Mouse (Mus musculus) hindbrain, embryonic 16.5 days (tissue): ENCODE results near the gene Rhox2e. TPM values are rescaled to one million over a fixed set of nuclear protein-coding genes. Genes with fewer than 3 reads are reported as not detected.
"Not testable (repeated sequence)": the region's sequence is repeated elsewhere in the genome, so short reads cannot be mapped to it uniquely, and the experiment has no call there.

Experiments used
- ATAC-seq: fragments of 200-750 bp; cut with Nextera tagmentation; 2 replicates; pipeline ENCODE4 v1.8.0; 2017; ENCODE audit warnings: moderate TSS enrichment, moderate library complexity
- H3K27ac ChIP-seq: fragments of 300-500 bp; sonication (generic); 2 replicates; pipeline ENCODE4 v1.5.1; 2014; ENCODE audit warnings: low read depth, mild to moderate bottlenecking, control low read depth, low read length, moderate library complexity
- H3K27me3 ChIP-seq: fragments of 300-500 bp; sonication (generic); replicated peaks from 2 replicates; pipeline ENCODE4 v1.6.1; 2014; ENCODE audit warnings: low read length; ENCODE audit not compliant: control insufficient read depth, insufficient read depth
- H3K36me3 ChIP-seq: fragments of 300-500 bp; sonication (generic); 2 replicates; pipeline ENCODE4 v1.6.1; 2014; ENCODE audit warnings: mild to moderate bottlenecking, low read length, moderate library complexity, mixed read lengths; ENCODE audit not compliant: control insufficient read depth, insufficient read depth
- H3K4me1 ChIP-seq: fragments of 300-500 bp; sonication (generic); 2 replicates; pipeline ENCODE4 v1.6.1; 2014; ENCODE audit warnings: low read depth, low read length; ENCODE audit not compliant: control insufficient read depth, insufficient read depth
- H3K4me2 ChIP-seq: fragments of 300-500 bp; sonication (generic); 2 replicates; pipeline ENCODE4 v1.6.1; 2014; ENCODE audit warnings: mild to moderate bottlenecking, low read length, control low read depth, moderate library complexity
- H3K4me3 ChIP-seq: fragments of 300-500 bp; sonication (generic); 2 replicates; pipeline ENCODE4 v1.5.1; 2014; ENCODE audit warnings: mild to moderate bottlenecking, low read length, control low read depth, moderate library complexity
- H3K9ac ChIP-seq: fragments of 300-500 bp; sonication (generic); 2 replicates; pipeline ENCODE4 v1.6.1; 2014; ENCODE audit warnings: low read depth, mild to moderate bottlenecking, control low read depth, low read length, moderate library complexity
- H3K9me3 ChIP-seq: fragments of 300-500 bp; sonication (generic); 2 replicates; pipeline ENCODE4 v1.6.1; 2014; ENCODE audit warnings: mild to moderate bottlenecking, low read length, moderate library complexity; ENCODE audit not compliant: control insufficient read depth
- WGBS: fragments of 180-500 bp; shearing (Covaris S2); extraction: QIAGEN DNeasy Blood & Tissue Kit; methylation state at CpG from one replicate; pipeline ENCODE4 v1.1.7; 2014; 5-methylcytosine and 5-hydroxymethylcytosine counted together
- polyA plus RNA-seq: library from polyadenylated mRNA; unstranded; fragments of >200 nt; fragmentation: Nextera tagmentation; extraction: Ambion mirVana; gene quantifications from 2 replicates; pipeline ENCODE4 v1.2.1, GENCODE M21; 2015

Rhox2e gene
- polyA plus RNA-seq, result not detected in 2 replicates

DNA sequence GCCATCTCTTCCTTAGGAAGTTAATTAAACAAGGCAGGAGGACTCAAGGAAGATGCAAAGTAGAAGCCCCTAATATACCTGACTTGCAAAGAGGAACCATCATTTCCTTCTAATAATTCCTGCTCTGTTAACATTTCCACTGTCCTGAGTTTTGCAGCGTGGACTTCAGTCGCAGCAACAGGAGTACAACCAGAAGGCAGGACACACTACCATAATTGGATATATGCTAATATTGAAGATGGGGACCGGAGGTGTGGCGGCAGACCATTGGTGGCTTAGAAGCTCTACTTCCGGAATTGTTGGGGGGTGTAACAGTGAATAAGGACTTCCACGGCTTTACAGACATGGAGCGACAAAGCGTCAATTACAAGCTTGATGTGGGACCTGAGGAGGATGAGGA lies at the start of gene Rhox2e:
Rhox2e (plus strand) TSS at position 301 of the 400 bp plus-strand sequence.
- not testable (repeated sequence) for H3K36me3 ChIP-seq, H3K9ac ChIP-seq, H3K27me3 ChIP-seq, H3K4me3 ChIP-seq, H3K4me1 ChIP-seq, H3K27ac ChIP-seq, H3K4me2 ChIP-seq, H3K9me3 ChIP-seq, ATAC-seq
- 100% methylated on average over 2 of the region's 8 CpGs for WGBS

DNA sequence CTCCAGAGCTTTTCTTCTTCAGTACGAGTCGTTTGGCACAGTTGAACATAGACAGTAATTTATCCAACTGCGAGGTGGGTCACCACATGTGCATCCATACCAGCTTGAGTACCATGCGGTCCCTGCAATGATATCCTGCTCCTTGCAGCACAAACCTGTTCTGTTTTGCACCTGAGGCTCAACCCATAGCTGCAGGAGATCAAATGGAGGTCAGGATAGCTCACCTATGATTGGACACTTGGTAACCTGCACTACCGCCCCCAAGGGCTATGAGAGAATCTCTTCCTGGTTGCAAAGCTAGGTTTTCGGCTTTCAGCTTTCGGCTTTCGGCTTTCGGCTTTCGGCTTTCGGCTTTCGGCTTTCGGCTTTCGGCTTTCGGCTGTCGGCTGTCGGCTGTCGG lies 16.2 kb upstream of the Rhox2e start, which contains the start of gene Rhox4d:
Rhox4d (plus strand) TSS at position 301 of the 400 bp plus-strand sequence.
- not testable (repeated sequence) for H3K36me3 ChIP-seq, H3K4me3 ChIP-seq, H3K9ac ChIP-seq, H3K27me3 ChIP-seq, H3K9me3 ChIP-seq, H3K4me2 ChIP-seq, H3K27ac ChIP-seq, ATAC-seq, H3K4me1 ChIP-seq
- 95% methylated on average over 15 of the region's 18 CpGs for WGBS

DNA sequence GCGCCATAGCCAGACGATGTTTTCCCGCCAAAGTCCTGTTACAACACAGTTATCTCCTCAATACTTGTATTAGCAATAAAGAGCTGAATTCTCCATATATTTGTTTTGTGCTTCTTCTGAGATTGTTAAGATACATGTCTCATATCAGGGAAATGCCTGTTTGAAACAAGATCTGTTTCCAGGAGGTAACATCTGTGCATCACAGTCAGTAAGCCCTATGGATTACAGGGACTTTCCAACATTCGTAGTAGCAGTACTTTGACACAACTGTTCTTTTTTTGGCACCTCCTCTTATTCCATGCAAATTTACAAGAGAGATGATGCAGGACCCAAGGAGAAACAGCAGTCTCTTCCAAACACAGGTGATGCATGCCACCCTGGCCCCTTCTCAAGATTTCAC lies 11.5 kb downstream of the Rhox2e start, which contains the start of gene Rhox3e:
Rhox3e (plus strand) TSS at position 301 of the 400 bp plus-strand sequence.
- not testable (repeated sequence) for H3K4me2 ChIP-seq, H3K4me3 ChIP-seq, H3K4me1 ChIP-seq, H3K9ac ChIP-seq, H3K27ac ChIP-seq, H3K27me3 ChIP-seq, H3K36me3 ChIP-seq, ATAC-seq, H3K9me3 ChIP-seq
- WGBS, result no CpG with 5 or more reads among the region's 4 CpGs

DNA sequence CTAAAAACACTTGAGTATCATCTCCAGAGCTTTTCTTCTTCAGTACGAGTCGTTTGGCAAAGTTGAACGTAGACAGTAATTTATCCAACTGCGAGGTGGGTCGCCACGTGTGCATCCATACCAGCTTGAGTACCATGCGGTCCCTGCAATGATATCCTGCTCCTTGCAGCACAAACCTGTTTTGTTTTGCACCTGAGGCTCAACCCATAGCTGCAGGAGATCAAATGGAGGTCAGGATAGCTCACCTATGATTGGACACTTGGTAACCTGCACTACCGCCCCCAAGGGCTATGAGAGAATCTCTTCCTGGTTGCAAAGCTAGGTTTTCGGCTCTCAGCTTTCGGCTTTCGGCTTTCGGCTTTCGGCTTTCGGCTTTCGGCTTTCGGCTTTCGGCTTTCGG lies 26.9 kb downstream of the Rhox2e start, which contains the start of gene Rhox4e:
Rhox4e (plus strand) TSS at position 301 of the 400 bp plus-strand sequence.
- not testable (repeated sequence) for H3K9ac ChIP-seq, H3K27ac ChIP-seq, H3K4me2 ChIP-seq, ATAC-seq, H3K27me3 ChIP-seq, H3K4me1 ChIP-seq, H3K36me3 ChIP-seq, H3K4me3 ChIP-seq, H3K9me3 ChIP-seq
- 97% methylated on average over 10 of the region's 18 CpGs for WGBS

DNA sequence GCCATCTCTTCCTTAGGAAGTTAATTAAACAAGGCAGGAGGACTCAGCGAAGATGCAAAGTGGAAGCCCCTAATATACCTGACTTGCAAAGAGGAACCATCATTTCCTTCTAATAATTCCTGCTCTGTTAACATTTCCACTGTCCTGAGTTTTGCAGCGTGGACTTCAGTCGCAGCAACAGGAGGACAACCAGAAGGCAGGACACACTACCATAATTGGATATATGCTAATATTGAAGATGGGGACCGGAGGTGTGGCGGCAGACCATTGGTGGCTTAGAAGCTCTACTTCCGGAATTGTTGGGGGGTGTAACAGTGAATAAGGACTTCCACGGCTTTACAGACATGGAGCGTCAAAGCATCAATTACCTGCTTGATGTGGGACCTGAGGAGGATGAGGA lies 40.9 kb downstream of the Rhox2e start, which contains the start of gene Rhox2f:
Rhox2f (plus strand) TSS at position 301 of the 400 bp plus-strand sequence.
- H3K4me1 ChIP-seq, H3K4me3 ChIP-seq, H3K9me3 ChIP-seq, ATAC-seq, H3K36me3 ChIP-seq, H3K9ac ChIP-seq, H3K27ac ChIP-seq, H3K4me2 ChIP-seq, H3K27me3 ChIP-seq: not testable (repeated sequence)
- WGBS, result 89% methylated on average over 6 of the region's 8 CpGs

DNA sequence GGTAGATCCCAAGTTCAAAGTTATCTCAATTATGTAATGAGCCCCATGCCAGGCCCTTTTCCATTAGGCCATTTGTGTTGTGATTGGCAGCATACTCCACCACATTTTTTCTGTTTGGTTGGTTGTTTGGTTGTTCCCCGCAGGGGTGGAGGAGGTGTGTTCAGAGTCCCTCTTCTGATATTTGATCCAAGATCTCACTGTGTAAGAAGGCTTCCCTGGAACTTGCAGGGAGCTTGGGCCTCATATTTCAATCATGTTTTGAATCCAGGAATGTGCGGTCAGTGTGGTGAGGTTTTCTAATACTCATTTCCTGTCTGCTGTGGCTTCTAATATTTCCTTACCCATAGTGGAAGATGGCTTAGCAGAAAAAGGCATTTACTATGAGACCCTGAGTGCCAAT lies 42.4 kb downstream of the Rhox2e start:
- not testable (repeated sequence) for H3K4me3 ChIP-seq, H3K9me3 ChIP-seq, H3K36me3 ChIP-seq, H3K4me2 ChIP-seq, H3K4me1 ChIP-seq, H3K27ac ChIP-seq, H3K27me3 ChIP-seq, H3K9ac ChIP-seq, ATAC-seq
- 80% methylated on average over 2 of the region's 2 CpGs for WGBS

DNA sequence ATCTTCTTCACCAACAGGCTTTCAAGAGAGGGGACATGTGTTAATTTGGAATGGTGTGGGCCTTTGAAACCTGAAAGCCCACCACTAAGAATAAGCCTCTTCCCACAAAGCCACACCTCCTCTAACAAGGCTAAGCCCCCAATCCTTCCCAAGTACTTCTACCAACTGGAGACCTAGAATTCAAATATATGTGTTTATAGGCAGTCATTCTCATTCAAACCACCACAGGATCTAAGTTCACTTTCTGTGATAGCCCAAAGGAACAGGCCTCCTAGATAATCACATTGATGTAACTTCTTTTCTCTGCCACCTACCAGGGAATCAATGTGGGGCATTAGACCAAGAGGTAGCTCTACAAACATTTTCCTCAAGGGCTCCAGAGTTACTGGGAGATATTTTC lies 50.4 kb downstream of the Rhox2e start, which contains the start of gene Rhox3f:
Rhox3f (plus strand) TSS at position 301 of the 400 bp plus-strand sequence.
- not testable (repeated sequence) for H3K36me3 ChIP-seq, H3K27me3 ChIP-seq, H3K4me1 ChIP-seq, H3K27ac ChIP-seq, H3K9me3 ChIP-seq, H3K4me3 ChIP-seq, ATAC-seq, H3K9ac ChIP-seq, H3K4me2 ChIP-seq

Other genes starting within 250 kb of the Rhox2e start
- gene Rhox3a2, start 150.4 kb upstream of the Rhox2e start, polyA plus RNA-seq, result not detected in 2 replicates
- gene Rhox4a2, start 139.6 kb upstream of the Rhox2e start, polyA plus RNA-seq, result not detected in 2 replicates
- gene Rhox2b, start 118.4 kb upstream of the Rhox2e start, polyA plus RNA-seq, result not detected in 2 replicates
- gene Rhox4b, start 98.0 kb upstream of the Rhox2e start, polyA plus RNA-seq, result not detected in 2 replicates
- not detected in 2 replicates for gene Rhox2c, start 76.8 kb upstream of the Rhox2e start, polyA plus RNA-seq
- not detected in 2 replicates for gene Rhox3c, start 71.9 kb upstream of the Rhox2e start, polyA plus RNA-seq
- gene Rhox4c, start 50.1 kb upstream of the Rhox2e start, polyA plus RNA-seq, result not detected in 2 replicates
- not detected in 2 replicates for gene Rhox2d, start 37.0 kb upstream of the Rhox2e start, polyA plus RNA-seq
- not detected in 2 replicates for gene Rhox4d, start 16.1 kb upstream of the Rhox2e start, polyA plus RNA-seq
- not detected in 2 replicates for gene Rhox3e, start 11.6 kb downstream of the Rhox2e start, polyA plus RNA-seq
- not detected in 2 replicates for gene Rhox4e, start 27.0 kb downstream of the Rhox2e start, polyA plus RNA-seq
- not detected in 2 replicates for gene Rhox2f, start 41.0 kb downstream of the Rhox2e start, polyA plus RNA-seq
- gene Rhox3f, start 50.5 kb downstream of the Rhox2e start, polyA plus RNA-seq, result not detected in 2 replicates
- gene Rhox4f, start 77.3 kb downstream of the Rhox2e start, polyA plus RNA-seq, result not detected in 2 replicates
- gene Rhox3g, start 98.2 kb downstream of the Rhox2e start, polyA plus RNA-seq, result not detected in 2 replicates
- gene Rhox2g, start 113.0 kb downstream of the Rhox2e start, polyA plus RNA-seq, result not detected in 2 replicates
- gene Rhox4g, start 120.9 kb downstream of the Rhox2e start, polyA plus RNA-seq, result not detected in 2 replicates
- not detected in 2 replicates for gene Rhox3h, start 138.3 kb downstream of the Rhox2e start, polyA plus RNA-seq
- gene Rhox2h, start 142.8 kb downstream of the Rhox2e start, polyA plus RNA-seq, result not detected in 2 replicates